Mouse (Mus musculus) brown adipose tissue, adult 24 weeks (tissue): ENCODE data around the gene Prim2. TPM values are rescaled to one million over a fixed set of nuclear protein-coding genes. Genes with fewer than 3 reads are reported as not detected.
"Not testable (repeated sequence)": the region's sequence is repeated elsewhere in the genome, so short reads cannot be mapped to it uniquely, and the experiment has no call there.

Source experiments
- H3K27ac ChIP-seq: fragments of 200-500 bp; replicated peaks from 2 replicates; pipeline ENCODE4 v1.5.1; 2012; ENCODE audit warnings: low read depth, mild to moderate bottlenecking, low read length
- H3K4me1 ChIP-seq: fragments of 200-500 bp; 2 replicates; pipeline ENCODE4 v1.6.1; 2012; ENCODE audit warnings: low read length, mixed read lengths; ENCODE audit not compliant: control insufficient read depth, insufficient read depth, insufficient read length
- H3K4me3 ChIP-seq: fragments of 200-500 bp; 2 replicates; pipeline ENCODE4 v1.5.1; 2012; ENCODE audit warnings: low read depth, mild to moderate bottlenecking, low read length, moderate library complexity; ENCODE audit not compliant: insufficient read depth
- polyA plus RNA-seq: library from polyadenylated mRNA; stranded (reverse); fragments of >200 nt; gene quantifications from 2 replicates; pipeline ENCODE4 v1.2.4, GENCODE M21; 2012; ENCODE audit not compliant: missing spikeins, insufficient read depth, insufficient read length

Gene Prim2
- polyA plus RNA-seq, 1 experiment = 2.6 TPM

DNA sequence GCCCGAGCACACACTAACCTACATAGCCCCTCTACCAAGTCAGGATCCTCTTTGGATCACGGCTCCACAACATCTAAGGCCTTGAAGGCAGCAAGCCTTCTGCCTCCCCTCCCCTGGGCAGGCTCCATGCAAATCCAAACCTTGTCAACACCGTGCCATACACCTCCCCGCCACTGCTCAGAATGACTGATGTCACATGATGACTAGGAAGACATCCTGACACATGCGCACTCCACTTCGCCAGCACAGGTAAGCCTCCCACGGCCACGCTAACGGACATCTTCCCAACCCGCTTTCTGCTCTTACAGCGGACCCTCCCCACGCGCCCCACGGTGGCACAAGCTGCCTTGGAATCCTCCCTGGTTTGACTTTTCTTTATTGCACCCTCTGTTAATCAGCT lies 31.8 kb downstream of the Prim2 start:
- H3K4me3 ChIP-seq = no peak overlapping the region
- H3K27ac ChIP-seq = no peak overlapping the region
- H3K4me1 ChIP-seq = no peaks in the 10 kb centered on the region

DNA sequence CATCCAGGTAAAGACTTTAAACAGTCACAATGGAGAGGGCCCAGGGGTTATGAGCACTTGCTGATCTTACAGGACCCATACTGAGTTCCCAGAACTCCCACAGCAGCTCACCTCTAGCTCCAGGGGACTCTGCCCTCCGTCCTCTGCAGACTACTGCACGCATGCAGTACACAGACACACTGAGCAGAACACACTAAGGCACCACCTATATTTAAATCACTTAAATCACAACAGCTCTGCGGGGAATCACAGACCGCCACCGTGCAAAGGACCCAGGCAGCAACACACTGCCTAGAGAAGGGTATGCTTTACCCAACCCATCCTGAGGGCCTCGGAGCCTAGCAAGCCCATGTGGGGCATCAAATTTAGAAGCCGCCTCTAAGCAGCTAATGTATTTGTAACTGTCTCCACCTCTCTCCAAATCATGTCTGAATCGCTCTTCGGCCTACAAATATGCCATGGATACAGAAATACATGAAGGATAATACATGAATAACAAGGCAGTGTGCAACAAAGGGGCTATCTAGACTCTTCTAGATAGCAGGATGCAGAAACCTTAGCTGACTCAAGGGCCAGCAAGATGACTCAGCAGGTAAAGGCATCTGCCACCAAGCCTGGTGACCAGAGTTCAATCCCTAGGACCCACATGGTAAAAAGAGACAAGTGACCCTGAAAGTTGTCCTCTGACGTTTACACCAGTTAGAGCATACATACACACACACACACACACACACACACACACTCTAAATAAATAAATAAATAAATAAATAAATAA lies 33.0 kb downstream of the Prim2 start:
- Histone ChIP-seq H3K4me1 (no peaks in the 10 kb centered on the region), H3K27ac (no peak overlapping the region), H3K4me3 (no peak overlapping the region)

DNA sequence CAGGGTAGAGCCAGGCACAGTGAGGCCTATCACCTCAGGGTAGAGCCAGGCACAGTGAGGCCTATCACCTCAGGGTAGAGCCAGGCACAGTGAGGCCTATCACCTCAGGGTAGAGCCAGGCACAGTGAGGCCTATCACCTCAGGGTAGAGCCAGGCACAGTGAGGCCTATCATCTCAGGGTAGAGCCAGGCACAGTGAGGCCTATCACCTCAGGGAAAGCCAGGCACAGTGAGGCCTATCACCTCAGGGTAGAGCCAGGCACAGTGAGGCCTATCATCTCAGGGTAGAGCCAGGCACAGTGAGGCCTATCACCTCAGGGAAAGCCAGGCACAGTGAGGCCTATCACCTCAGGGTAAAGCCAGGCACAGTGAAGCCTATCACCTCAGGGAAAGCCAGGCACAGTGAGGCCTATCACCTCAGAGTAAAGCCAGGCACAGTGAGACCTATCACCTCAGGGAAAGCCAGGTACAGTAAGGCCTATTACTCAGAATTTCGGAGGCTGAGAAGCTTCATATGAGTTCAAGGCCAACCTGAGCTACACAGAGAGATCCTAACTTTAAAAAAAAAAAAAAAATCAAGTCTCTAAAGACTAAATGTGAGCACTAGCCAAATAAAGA lies 38.5 kb downstream of the Prim2 start:
- H3K27ac ChIP-seq, H3K4me3 ChIP-seq, H3K4me1 ChIP-seq: not testable (repeated sequence)

DNA sequence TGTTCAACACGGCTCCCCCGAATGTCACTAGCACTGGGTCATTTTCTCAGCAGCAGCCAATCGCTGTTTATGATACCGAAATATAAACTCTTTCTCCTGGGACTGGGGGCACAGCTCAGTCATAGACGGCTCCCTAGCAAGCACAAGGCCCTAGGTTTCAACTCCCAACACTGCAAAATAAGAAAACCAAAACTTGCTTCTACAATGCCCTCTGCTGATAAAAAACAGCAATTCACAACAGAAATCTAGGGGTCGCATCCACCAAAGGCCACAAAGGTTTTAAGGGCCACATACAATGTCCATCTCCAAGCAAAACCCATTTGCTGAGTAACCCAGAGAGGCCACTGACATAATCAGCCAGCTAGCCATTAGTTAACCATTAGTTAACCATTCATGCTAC lies 41.8 kb downstream of the Prim2 start:
- Histone ChIP-seq H3K27ac (no peak overlapping the region), H3K4me1 (no peaks in the 10 kb centered on the region), H3K4me3 (no peak overlapping the region)

DNA sequence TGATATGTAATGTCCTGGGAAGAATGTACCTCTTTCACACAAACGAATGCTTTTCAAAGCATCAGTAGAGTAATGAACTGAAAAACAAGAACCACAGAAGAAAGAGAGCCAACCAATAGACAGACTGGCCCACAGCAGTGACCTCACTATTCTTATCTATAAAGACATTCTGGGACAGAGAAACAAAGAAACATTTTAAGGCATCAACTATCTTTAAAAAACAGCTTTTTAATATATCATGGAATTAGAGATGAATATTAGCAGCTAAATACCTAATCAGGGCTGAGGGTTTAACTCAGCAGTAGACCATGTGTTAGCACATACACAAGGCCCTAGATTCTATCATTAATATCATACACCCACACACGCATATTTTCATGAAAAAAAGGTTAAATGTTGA lies 42.5 kb downstream of the Prim2 start:
- Histone ChIP-seq H3K4me3 (no peak overlapping the region), H3K4me1 (no peaks in the 10 kb centered on the region), H3K27ac (no peak overlapping the region)

DNA sequence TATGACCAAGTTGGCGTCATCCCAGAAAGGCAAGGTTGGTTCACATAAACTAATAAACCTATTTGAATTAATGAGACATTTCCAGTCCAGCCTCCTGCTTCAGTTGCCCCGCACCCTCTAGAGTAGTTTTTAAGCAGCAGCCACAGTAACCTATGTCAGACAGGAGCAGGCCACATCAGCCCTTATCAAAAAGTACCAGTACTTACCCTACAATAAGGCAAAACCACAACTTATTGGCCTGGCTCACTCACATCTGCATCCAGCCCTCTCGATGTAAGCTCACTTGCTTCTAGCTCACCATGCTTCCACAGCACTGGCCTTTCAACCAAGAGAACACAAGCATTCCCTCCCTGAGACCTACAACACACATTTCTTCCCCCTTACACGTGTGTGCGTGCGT lies 44.7 kb downstream of the Prim2 start:
- no peak overlapping the region for H3K27ac ChIP-seq
- no peaks in the 10 kb centered on the region for H3K4me1 ChIP-seq
- H3K4me3 ChIP-seq = no peak overlapping the region

DNA sequence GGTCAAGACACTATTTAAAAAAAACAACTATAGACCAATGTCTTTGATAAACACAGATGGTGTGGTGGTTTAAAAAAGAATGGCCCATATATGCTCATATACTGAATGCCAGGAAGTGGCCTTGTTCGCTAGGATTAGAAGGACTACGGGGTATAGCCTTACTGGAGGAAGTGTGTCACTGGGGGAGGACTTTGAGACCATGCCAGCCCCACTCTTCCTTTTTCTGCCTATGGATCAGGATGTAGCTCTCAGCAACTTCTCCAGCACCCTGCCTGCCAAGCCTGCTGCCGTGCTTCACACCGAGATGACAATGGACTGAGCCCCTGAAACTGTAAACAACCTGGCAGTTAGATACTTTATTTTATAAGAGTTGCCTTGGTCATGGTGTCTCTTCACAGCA lies 45.2 kb downstream of the Prim2 start:
- Histone ChIP-seq H3K4me1 (no peaks in the 10 kb centered on the region), H3K27ac (no peak overlapping the region), H3K4me3 (no peak overlapping the region)

DNA sequence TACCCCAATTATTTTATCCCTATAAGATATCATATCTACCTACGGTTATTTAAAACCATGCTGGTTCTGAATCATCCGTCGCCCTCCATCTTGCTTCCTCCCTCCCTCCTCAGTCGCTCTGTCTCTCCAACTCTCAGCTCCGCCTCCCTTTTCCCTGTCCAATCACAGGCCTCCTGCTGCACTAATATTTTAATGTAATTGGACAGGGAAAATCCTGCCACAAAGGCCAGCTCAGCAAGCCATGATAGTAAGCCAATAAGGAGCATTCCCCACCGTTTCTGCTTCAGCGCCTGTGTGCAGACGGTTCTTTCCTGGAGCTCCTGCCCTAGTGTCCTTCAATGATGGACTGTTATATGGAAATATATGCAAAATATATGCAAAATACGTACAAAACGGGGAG lies 47.8 kb downstream of the Prim2 start:
- no peaks in the 10 kb centered on the region for H3K4me1 ChIP-seq
- no peak overlapping the region for H3K4me3 ChIP-seq
- no peak overlapping the region for H3K27ac ChIP-seq

DNA sequence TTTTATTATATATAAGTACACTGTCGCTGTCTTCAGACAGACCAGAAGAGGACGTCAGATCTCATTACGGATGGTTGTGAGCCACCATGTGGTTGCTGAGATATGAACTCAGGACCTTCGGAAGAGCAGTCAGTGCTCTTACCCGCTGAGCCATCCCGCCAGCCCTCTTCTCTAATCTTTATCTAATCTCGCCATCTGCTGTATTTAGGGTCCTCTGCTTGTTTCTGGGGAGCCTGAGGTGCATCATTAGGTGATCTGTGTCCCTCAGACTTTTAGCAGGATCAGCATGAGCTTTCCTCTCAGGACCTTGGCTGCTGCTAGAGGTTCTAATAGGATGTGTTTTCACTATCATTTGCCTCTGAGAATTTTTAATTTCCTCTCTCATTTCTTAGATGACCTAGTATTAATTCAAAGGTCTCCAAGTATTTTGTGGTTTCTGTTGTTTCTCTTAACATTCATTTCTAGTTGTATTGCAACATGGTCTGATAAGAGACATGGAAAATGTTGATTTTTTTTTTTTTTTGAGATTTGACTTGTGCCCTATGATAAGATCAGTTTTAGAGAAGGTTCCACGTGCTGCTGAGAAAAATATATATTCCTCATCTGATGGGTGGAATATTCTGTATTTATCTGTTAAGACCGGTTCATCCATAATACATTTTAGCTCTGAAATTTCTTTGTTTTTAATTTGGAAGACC lies 49.4 kb downstream of the Prim2 start:
- Histone ChIP-seq H3K27ac (no peak overlapping the region), H3K4me3 (no peak overlapping the region), H3K4me1 (no peaks in the 10 kb centered on the region)

DNA sequence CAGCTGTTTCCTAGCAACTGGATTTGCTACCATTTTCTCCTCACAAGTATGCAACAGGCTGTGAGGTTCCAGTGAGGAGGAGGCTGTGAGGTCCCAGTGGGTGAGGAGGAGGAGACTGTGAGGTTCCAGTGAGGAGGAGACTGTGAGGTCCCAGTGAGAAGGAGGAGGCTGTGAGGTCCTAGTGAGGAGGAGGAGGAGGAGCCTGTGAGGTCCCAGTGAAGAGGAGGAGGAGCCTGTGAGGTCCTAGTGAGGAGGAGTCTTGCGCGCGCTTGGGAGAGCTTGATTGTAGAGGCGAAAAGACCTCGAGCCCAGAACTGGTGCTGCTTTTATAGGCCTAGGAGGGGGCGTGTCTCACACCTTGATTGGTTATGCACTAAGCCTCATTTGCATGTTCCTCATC lies 53.0 kb downstream of the Prim2 start:
- H3K27ac ChIP-seq, H3K4me3 ChIP-seq, H3K4me1 ChIP-seq: not testable (repeated sequence)

DNA sequence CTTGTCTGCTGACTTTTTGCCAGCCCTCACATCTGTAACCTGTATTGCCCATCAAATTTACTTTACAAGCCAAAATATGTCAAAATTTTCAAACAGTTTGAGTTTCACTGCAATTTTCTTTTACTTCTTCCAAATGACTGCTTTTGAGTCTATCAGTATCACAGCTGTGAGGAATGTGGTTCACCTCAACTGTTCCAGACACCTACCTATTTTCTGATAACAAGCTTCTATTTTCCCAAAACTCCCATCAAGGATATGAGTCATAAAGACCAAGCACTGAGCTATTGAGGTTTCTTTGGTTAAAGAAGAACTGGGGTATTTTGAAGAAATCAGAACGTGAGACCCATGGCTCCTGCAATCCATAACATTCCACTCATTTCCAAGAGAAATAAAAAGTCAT lies 57.5 kb downstream of the Prim2 start:
- Histone ChIP-seq H3K4me3 (no peak overlapping the region), H3K4me1 (no peaks in the 10 kb centered on the region), H3K27ac (no peak overlapping the region)

DNA sequence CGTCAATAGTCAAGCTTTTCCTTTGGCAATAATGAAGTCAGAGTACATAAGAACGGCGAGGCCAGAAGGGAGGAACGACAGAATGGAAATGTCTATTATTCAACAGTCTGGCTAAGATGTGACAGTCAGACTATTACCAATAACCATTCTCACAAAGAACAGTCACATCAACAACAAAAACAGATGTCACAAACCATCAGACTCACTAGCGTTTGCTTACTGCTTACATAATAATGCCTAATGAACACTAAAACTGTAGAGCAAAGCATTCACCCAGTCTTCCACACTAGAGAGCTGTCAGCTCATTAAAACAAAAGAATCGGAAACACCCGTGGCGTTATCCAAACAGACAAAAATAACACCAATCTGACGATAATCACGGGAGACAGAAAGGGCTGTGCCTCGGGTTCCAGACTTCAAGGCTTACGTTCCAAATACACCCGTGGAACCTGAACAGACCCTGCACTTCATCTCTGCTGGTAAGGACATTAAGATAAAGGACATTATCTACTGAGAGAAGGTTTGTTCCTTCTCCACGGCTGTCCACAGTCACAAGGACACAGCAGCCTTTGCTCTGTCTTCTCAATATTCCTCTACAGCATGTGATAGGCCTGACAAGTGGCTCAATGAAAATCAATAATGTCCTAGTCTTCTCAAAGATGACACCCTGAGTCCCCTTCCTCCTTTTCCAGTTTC lies 59.4 kb downstream of the Prim2 start:
- no peak overlapping the region for H3K4me3 ChIP-seq

DNA sequence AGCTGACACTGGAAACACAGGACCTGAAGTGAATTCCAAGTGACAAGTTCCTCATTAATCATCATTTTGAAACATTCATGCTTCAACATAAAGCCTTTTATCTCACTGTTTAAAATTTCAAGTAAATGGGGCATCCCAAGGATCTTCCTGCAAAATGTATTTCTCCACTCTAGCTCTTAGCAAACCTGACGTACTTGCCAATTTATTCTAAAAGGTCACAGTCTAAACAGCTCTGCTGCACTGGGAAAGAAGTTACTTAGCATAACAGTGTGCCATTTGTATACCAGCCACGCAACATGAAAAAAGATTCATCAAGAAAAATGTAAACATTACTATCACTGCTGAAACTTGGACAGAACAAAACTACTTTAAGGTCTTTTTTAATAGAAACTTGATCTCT lies 61.5 kb downstream of the Prim2 start:
- Histone ChIP-seq H3K4me1 (no peaks in the 10 kb centered on the region), H3K27ac (no peak overlapping the region), H3K4me3 (no peak overlapping the region)

More for the DNA sequence above, 59.4 kb downstream of the Prim2 start:
- Histone ChIP-seq H3K4me1 (no peaks in the 10 kb centered on the region), H3K27ac (no peak overlapping the region)

DNA sequence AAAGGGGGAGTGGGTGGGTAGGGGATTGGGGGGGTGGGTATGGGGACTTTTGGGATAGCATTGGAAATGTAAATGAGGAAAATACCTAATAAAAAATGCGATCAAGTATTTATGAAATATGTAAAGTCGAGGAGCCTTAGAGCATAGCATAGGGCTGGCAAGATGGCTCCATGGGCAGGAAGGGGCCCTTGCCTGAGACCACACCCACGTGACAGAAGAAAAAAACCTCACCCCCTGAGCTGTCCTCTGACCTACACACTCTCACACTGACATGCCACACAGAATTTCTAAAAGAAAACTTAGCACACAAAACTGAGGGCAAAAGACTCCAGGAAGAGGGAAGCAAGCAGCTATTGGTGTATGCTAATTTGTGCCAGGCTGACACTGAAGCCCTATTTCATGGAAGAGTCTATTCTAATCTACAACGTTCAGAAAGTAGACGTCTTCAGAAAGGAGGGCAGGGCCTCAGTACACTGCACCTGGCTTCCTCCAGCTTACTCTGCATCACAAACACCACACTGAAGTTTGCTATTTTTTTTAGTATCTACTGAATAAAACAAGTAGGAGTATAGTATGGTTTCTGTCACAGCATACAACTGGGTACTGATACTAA lies 65.4 kb downstream of the Prim2 start:
- Histone ChIP-seq H3K27ac (no peak overlapping the region), H3K4me1 (no peaks in the 10 kb centered on the region), H3K4me3 (no peak overlapping the region)

DNA sequence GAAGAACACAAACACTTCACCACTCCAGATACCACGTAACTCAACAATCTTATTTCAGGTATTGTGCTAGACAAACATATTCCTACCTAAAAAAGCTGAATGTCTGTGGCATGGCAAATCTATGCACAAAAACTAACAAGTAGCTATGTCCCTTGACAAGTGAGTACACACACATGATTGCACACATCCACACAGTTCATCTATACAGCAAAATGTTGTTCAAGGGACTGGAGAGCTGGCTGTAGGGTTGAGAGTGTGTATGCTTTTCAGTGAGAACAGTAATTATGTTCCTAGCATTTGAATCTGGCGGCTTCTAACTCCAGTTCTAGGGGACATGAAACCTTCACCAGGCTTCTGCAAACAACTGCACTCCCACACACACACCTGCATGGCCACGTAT lies 69.9 kb downstream of the Prim2 start:
- Histone ChIP-seq H3K4me1 (no peaks in the 10 kb centered on the region), H3K4me3 (no peak overlapping the region), H3K27ac (no peak overlapping the region)
